Mouse (Mus musculus) heart, postnatal 4 days (tissue): Measurements from ENCODE around the gene Spg21. TPM values are rescaled to one million over a fixed set of nuclear protein-coding genes. Genes with fewer than 3 reads are reported as not detected.

Experiments used
- DNase-seq: peaks from one replicate; pipeline ENCODE4 v3.0.0; 2021
- total RNA-seq, 2 experiments: library from RNA; stranded (reverse); gene quantifications; 2 replicates each; pipeline ENCODE4 v1.2.3; 2021

Spg21 gene
- total RNA-seq, 2 experiments from 2014 or later: 24.6 to 27.8 TPM

DNA sequence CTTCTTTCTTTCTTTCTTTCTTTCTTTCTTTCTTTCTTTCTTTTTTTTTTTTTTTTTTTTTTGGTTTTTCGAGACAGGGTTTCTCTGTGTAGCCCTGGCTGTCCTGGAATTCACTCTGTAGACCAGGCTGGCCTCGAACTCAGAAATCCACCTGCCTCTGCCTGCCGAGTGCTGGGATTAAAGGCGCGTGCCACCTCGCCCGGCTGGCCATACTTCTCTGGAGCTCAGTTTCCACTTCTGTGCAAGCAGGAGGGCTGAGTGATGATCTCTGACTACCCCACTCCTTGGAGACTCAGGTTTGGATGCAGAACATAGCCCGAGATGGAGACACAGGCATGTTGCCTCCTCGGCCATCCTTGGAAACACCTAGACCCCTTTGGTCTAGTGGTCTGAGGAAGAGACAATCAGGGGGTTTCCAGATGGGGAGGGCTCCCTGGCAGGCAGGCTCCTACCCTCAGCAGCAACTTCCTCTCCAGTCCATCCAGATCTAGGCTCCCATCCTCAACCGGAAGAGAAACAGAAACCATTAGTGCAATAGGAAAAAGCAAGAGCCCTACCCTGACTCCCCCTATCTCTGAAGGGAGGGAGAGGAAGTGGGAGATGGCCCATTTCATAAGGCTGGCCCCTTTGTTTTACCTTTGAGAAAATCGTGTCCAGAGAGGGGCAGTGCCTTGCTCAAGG is 75.2 kb downstream of the Spg21 start:
- DNase-seq: no peak

DNA sequence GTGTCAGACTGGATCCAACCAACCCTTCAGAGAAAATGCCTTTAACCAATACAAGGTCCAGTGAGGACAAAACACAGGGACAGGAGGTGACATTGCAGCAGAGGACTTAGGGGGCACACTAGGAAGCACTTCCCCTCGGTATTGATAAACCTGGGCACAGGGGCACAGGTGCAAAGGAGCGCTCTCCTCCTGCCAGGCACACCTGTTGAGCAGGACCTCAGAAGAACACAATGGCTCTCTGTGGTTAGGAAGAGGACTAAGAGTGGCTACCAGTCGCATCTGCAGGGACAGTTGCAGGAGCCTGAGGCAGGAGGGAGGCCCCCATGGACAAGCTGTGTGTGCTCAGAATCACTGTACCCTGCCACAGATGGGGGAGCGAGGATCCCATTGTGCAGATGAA is 75.7 kb downstream of the Spg21 start:
- no peak for DNase-seq

Other genes starting within 250 kb of the Spg21 start
- 1 to 10 TPM; 1.4 to 1.5 TPM for gene Cilp, start 195.8 kb upstream of the Spg21 start, total RNA-seq
- 10 to 100 TPM; 50.7 to 53.1 TPM for gene Clpx, start 166.7 kb upstream of the Spg21 start, total RNA-seq
- 10 to 100 TPM; 12.1 to 13.2 TPM for gene Pdcd7, start 114.8 kb upstream of the Spg21 start, total RNA-seq
- under 1 TPM in 1 of 2 experiments, not detected in 1; 0.36 TPM for gene Ubap1l, start 99.9 kb upstream of the Spg21 start, total RNA-seq
- 1 to 10 TPM; 1.1 to 1.2 TPM for gene Kbtbd13, start 69.3 kb upstream of the Spg21 start, total RNA-seq
- 10 to 100 TPM in 1 of 2 experiments, 1 to 10 TPM in 1; 10.0 to 10.7 TPM for gene Rasl12, start 62.4 kb upstream of the Spg21 start, total RNA-seq
- gene Slc51b, start 38.0 kb upstream of the Spg21 start, total RNA-seq: not detected
- gene Mtfmt, start 25.2 kb upstream of the Spg21 start, total RNA-seq: 1 to 10 TPM; 7.6 to 8.8 TPM
- not detected for gene Ankdd1a, start 59.2 kb downstream of the Spg21 start, total RNA-seq
- gene Plekho2, start 119.1 kb downstream of the Spg21 start, total RNA-seq: 10 to 100 TPM; 17.9 to 19.4 TPM
- 1 to 10 TPM; 6.2 to 7.6 TPM for gene Pif1, start 126.2 kb downstream of the Spg21 start, total RNA-seq
- gene Rbpms2, start 168.7 kb downstream of the Spg21 start, total RNA-seq: 10 to 100 TPM; 89.4 to 97.0 TPM
- 100 to 1,000 TPM; 213 to 221 TPM for gene Oaz2, start 207.1 kb downstream of the Spg21 start, total RNA-seq